Mouse (Mus musculus) liver, embryonic 12.5 days (tissue): ENCODE measurements around the gene Slc6a6. TPM values are rescaled to one million over a fixed set of nuclear protein-coding genes. Genes with fewer than 3 reads are reported as not detected.
A peak's percentile ranks its signal among the peaks of the same experiment; 100 is the strongest.

Source experiments
- ATAC-seq: fragments of 200-750 bp; cut with Nextera tagmentation; 2 replicates; pipeline ENCODE4 v1.8.0; 2017; ENCODE audit warnings: moderate number of reproducible peaks, mild to moderate bottlenecking, moderate library complexity
- H3K27ac ChIP-seq: fragments of 300-500 bp; sonication (generic); 2 replicates; pipeline ENCODE4 v1.5.1; 2016; ENCODE audit warnings: mild to moderate bottlenecking
- H3K27me3 ChIP-seq: fragments of 300-500 bp; sonication (generic); replicated peaks from 2 replicates; pipeline ENCODE4 v1.6.1; 2016; ENCODE audit warnings: mild to moderate bottlenecking, moderate library complexity
- H3K36me3 ChIP-seq: fragments of 300-500 bp; sonication (generic); 2 replicates; pipeline ENCODE4 v1.6.1; 2016; ENCODE audit warnings: mild to moderate bottlenecking, moderate library complexity
- H3K4me1 ChIP-seq: fragments of 300-500 bp; sonication (generic); 2 replicates; pipeline ENCODE4 v1.6.1; 2016
- H3K4me2 ChIP-seq: fragments of 300-500 bp; sonication (generic); 2 replicates; pipeline ENCODE4 v1.6.1; 2016; ENCODE audit warnings: mild to moderate bottlenecking, moderate library complexity
- H3K4me3 ChIP-seq: fragments of 300-500 bp; sonication (generic); 2 replicates; pipeline ENCODE4 v1.5.1; 2016; ENCODE audit warnings: mild to moderate bottlenecking, moderate library complexity
- H3K9ac ChIP-seq: fragments of 300-500 bp; sonication (generic); 2 replicates; pipeline ENCODE4 v1.6.1; 2016; ENCODE audit warnings: mild to moderate bottlenecking, moderate library complexity
- H3K9me3 ChIP-seq: fragments of 300-500 bp; sonication (generic); replicated peaks from 2 replicates; pipeline ENCODE4 v1.6.1; 2016; ENCODE audit warnings: mild to moderate bottlenecking, moderate library complexity
- WGBS: fragments of 180-500 bp; shearing (Covaris S2); methylation state at CpG from one replicate; pipeline ENCODE4 v1.1.7; 2016; ENCODE audit not compliant: insufficient replicate concordance; 5-methylcytosine and 5-hydroxymethylcytosine counted together
- polyA plus RNA-seq: library from polyadenylated mRNA; unstranded; fragments of >200 nt; fragmentation: Nextera tagmentation; extraction: Ambion mirVana; gene quantifications from 2 replicates; pipeline ENCODE4 v1.2.1, GENCODE M21; 2016

Slc6a6 gene
- polyA plus RNA-seq, 1 experiment from 2014 or later, result 24.9 TPM

DNA sequence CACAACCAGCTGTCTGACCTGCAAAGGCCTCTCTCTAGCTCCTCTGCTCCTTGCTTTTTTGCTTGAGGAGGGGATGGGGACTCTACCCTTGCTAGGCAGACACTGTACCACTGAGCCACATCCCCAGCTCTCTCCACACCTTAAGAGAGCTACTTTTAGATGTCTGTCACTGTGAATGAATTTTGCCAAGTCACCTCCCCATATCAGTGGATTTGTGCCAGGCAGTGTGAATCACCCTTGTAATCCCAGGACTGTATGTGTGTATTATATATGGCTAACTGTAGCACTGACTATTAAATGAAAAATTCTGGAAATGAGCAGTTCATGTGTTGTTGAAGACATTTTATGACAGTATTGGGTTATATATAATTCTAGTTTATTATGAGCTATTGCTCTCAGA, 5.4 kb downstream of the Slc6a6 start:
- H3K4me3 ChIP-seq, result no peak overlapping the region
- peaks cover 22% of the 10 kb centered on the region for H3K36me3 ChIP-seq
- H3K27me3 ChIP-seq, result no peaks in the 10 kb centered on the region
- H3K27ac ChIP-seq, result peak overlapping the region; percentile 39; the same call in 1 of the 2 replicates
- H3K9me3 ChIP-seq, result no peaks in the 10 kb centered on the region
- ATAC-seq, result no peak
- no peak overlapping the region for H3K4me2 ChIP-seq
- H3K4me1 ChIP-seq, result peaks cover 64% of the 10 kb centered on the region
- peak overlapping the region; percentile 29; the same call in 1 of the 2 replicates for H3K9ac ChIP-seq

DNA sequence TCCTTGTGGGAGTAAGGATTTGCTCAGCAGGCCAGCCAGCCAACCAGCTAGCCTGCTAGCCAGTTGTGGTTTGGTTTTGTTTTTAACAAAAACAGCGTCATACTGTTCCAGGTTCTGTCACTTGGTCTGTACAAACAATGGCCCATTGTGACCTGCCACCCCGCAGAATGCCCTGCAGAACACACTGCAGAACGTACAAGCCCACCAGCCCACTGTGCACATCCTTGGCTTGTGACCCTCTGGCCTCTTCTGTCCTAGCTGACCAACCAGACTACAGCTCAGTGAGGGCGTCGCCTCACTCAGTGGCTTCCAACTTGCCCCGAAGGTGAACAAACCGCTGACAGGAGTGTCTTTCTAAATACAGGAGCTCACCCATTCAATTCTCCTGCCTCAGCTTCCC, 6.4 kb downstream of the Slc6a6 start:
- Histone ChIP-seq H3K27ac (no peak overlapping the region), H3K4me2 (no peak overlapping the region), H3K9ac (no peak overlapping the region), H3K36me3 (peaks cover 22% of the 10 kb centered on the region), H3K4me1 (peaks cover 65% of the 10 kb centered on the region), H3K27me3 (no peaks in the 10 kb centered on the region), H3K9me3 (no peaks in the 10 kb centered on the region), H3K4me3 (no peak overlapping the region)
- ATAC-seq, result no peak
- whole genome bisulfite sequencing, result 78% methylated on average over 7 of the region's 7 CpGs

DNA sequence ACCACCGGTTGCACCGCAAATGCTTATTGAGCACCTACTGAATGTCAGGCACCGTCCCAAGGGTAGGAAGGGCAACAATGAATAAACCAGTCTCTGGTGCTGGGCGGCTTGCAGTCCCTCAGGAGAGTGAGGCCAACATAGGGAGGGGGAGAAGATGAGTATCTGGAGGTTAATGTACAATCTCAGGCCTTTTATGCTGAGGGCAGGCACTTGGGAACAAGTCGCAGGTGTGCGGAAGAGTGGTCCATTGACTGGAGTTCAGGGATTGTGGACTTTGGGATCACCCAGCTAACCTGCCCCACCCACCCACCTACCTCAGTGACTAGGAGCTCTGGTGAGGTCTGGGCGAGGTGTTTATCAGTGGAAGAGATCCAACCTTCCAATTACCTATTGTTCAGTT, 6.8 kb downstream of the Slc6a6 start:
- no peak overlapping the region for H3K27ac ChIP-seq
- peaks cover 22% of the 10 kb centered on the region for H3K36me3 ChIP-seq
- no peak overlapping the region for H3K9ac ChIP-seq
- H3K9me3 ChIP-seq, result no peaks in the 10 kb centered on the region
- no peaks in the 10 kb centered on the region for H3K27me3 ChIP-seq
- no peak overlapping the region for H3K4me3 ChIP-seq
- ATAC-seq, result no peak
- peaks cover 61% of the 10 kb centered on the region for H3K4me1 ChIP-seq
- H3K4me2 ChIP-seq, result no peak overlapping the region
- 71% methylated on average over 7 of the region's 7 CpGs for WGBS

DNA sequence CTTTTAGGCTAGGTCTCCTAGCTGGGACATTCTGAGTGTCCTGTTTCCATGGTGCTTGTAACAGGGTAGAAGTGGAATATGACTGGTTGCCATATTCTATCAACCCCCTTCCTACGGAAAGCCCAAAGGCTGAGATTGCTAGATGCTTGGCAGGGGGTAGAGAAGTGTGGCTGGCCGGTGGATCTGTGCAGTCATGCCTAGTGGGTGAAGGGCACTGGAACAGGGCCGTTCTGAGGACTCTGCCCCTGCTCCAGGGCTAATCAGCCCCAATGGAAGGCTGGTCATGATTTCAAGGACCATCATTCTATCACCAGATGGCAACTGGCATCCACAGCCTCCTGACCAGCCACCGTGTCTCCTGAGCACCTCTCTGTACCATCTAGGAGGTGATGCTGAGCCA, 7.7 kb downstream of the Slc6a6 start:
- no peak for ATAC-seq

DNA sequence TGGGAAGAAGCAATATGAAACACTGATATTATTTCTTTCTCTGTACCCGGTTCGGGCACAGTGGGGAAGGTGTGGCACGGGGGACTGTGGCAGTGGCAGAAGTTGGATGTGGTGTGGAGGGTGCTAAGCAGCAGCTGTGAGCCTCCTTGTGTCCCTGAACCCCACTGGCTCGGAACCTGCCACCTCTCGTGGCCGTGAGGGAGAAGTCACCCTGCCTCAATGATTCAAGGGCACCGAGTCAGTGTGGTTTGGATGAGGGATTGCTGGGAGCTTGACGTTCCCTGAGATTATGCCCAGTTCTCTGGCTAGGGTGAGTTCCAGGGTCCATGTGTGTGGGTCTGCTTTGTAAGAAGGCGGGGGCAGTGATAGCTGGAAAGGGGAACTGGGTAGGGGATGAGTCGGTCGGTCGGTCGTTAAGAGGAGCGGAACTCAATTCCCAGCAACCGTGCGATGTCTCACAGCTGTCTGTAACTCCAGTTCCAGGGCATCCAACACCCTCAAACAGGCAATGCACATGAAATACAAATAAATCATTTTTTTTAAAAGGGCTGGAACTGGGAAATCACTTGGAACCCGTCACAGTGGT, 9.5 kb downstream of the Slc6a6 start:
- no peak overlapping the region for H3K27ac ChIP-seq
- H3K4me2 ChIP-seq, result no peak overlapping the region
- H3K9me3 ChIP-seq, result no peaks in the 10 kb centered on the region
- no peak overlapping the region for H3K9ac ChIP-seq
- no peak overlapping the region for H3K4me3 ChIP-seq
- peaks cover 41% of the 10 kb centered on the region for H3K4me1 ChIP-seq
- H3K36me3 ChIP-seq, result peaks cover 22% of the 10 kb centered on the region
- ATAC-seq, result no peak
- 70% methylated on average over 17 of the region's 17 CpGs for WGBS
- H3K27me3 ChIP-seq, result no peaks in the 10 kb centered on the region

More for the DNA sequence above, 7.7 kb downstream of the Slc6a6 start:
- H3K4me2 ChIP-seq, result no peak overlapping the region
- H3K4me3 ChIP-seq, result no peak overlapping the region
- H3K9ac ChIP-seq, result no peak overlapping the region
- H3K9me3 ChIP-seq, result no peaks in the 10 kb centered on the region
- peaks cover 22% of the 10 kb centered on the region for H3K36me3 ChIP-seq
- H3K27me3 ChIP-seq, result no peaks in the 10 kb centered on the region
- WGBS, result 77% methylated on average over 4 of the region's 4 CpGs
- no peak overlapping the region for H3K27ac ChIP-seq
- H3K4me1 ChIP-seq, result peaks cover 51% of the 10 kb centered on the region

DNA sequence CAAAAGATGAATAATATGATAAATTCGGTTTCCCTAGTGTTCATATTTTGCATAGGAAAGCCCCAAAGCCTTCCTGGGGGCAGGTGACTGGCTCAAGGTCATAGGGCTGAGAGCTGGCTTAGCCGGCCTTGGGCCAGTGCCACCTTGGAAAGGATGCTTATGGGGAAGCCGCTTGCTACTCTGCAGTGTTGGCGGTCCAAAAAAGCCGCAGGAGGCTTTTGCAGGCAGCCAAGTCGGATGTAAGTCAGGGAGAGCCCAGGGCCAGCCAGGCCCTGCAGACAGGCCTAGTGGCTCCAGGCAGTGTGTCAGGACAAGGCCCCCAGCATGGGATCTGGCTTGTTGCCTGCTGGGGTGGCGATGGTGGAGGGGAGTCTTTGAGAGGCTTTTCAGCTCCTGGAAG, 10.8 kb downstream of the Slc6a6 start:
- H3K36me3 ChIP-seq, result peaks cover 25% of the 10 kb centered on the region
- H3K4me1 ChIP-seq, result peaks cover 44% of the 10 kb centered on the region
- no peak overlapping the region for H3K4me2 ChIP-seq
- ATAC-seq, result no peak
- WGBS, result 75% methylated on average over 7 of the region's 7 CpGs
- H3K9me3 ChIP-seq, result no peaks in the 10 kb centered on the region
- no peak overlapping the region for H3K9ac ChIP-seq
- no peaks in the 10 kb centered on the region for H3K27me3 ChIP-seq
- H3K4me3 ChIP-seq, result no peak overlapping the region
- H3K27ac ChIP-seq, result no peak overlapping the region

DNA sequence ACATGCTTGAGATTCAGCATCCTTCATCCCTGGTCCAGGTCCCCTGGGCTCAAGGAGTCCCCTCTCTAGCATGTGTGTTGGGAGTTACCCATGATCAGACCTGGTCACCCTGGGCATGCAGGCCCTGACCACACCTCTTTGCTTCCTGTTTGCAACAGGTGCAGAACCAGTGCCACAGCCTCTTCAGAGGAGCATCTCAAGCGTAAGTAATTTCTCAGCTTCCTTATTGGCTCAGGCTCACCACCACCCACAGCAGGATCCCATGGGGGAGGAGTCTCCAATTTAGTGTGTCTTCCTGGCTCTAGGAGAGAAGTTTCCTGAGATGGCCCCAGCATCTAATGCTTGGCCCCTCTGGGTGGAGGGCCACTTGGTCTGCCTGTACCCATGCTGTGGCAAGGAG, 15.0 kb downstream of the Slc6a6 start:
- H3K4me1 ChIP-seq, result peaks cover 52% of the 10 kb centered on the region
- WGBS, result 79% methylated on average over 1 of the region's 1 CpGs

DNA sequence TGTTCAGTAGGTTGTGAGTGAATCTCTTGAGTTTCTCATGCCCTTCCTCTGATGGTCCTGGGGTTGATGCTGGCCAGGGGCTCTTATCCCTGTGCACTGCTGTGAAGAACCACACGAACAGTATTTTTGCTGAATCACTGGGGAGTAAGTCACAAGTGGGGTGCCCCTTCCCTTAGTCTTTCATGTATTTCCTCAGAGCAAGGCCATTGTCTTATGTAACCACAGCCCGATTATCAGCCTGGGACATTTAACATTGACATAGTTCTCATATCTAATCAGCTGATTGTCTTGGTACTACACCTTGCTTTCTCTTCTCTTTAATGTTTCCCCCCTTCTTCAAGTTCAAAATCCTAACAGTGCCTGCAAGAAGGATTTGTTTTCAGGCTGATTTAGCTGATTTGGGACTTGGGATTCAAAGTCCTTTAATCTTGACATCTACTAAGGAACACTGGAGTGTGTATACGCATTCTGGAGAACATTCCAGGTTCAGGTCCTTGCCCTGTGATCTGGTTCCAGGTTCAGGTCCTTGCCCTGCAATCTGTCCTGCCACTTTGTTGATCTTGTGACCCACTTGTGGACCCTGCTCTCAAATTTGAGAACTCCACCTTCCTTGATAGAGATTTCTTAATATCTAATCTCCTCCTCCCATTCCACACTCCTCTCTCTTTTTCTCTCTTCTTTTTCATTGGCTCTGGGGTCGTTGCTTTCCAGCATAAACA, 15.8 kb downstream of the Slc6a6 start:
- no peak overlapping the region for H3K9ac ChIP-seq
- no peak overlapping the region for H3K27ac ChIP-seq
- 58% methylated on average over 4 of the region's 4 CpGs for WGBS
- no peak overlapping the region for H3K4me3 ChIP-seq
- H3K27me3 ChIP-seq, result no peaks in the 10 kb centered on the region
- no peak for ATAC-seq
- peaks cover 48% of the 10 kb centered on the region for H3K4me1 ChIP-seq
- H3K9me3 ChIP-seq, result no peaks in the 10 kb centered on the region
- H3K4me2 ChIP-seq, result no peak overlapping the region
- H3K36me3 ChIP-seq, result peaks cover 38% of the 10 kb centered on the region

More for the DNA sequence above, 15.0 kb downstream of the Slc6a6 start:
- ATAC-seq, result no peak
- Histone ChIP-seq H3K4me2 (no peak overlapping the region), H3K9me3 (no peaks in the 10 kb centered on the region), H3K36me3 (peaks cover 33% of the 10 kb centered on the region), H3K4me3 (no peak overlapping the region), H3K27me3 (no peaks in the 10 kb centered on the region), H3K27ac (no peak overlapping the region), H3K9ac (no peak overlapping the region)

DNA sequence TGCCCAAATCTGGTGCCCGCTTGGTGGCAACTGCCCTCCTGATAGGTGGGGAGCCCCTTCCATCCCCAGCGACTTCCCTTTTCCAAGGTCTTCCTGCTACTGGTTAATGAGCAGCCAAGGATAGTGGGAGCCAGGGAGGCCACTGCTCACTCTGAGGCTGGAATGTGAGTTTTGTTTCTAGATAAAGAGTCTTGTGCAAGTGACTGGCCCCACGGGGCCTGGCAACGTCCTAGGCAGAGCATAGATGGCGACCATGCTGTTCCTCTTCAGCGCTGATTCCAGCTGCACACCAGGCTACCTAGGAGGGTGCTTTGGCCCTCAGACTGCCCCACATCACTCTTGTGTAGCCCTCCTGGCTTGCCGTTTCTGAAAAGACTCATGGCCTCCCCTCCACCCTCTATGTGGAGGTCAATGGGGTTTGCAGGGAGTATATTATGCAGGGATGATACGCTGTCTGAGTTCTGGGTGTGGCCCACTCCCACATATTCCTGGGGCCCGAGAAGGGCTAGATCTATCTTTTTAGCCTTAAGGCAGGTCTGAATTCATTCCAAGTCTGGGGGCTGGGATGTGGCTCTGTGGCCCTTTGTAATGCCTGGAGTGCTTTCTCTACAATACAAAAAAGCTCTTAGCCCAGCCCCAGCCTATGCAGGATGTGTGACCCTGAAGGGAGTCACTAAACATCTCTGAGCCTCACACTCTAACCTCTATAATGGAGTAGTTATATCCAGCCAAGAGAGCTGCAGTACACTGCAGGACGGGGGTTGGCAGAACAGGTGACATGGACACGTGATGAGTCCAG, 17.2 kb downstream of the Slc6a6 start:
- H3K9ac ChIP-seq, result no peak overlapping the region
- 71% methylated on average over 11 of the region's 11 CpGs for WGBS
- peak; percentile 44 for ATAC-seq

DNA sequence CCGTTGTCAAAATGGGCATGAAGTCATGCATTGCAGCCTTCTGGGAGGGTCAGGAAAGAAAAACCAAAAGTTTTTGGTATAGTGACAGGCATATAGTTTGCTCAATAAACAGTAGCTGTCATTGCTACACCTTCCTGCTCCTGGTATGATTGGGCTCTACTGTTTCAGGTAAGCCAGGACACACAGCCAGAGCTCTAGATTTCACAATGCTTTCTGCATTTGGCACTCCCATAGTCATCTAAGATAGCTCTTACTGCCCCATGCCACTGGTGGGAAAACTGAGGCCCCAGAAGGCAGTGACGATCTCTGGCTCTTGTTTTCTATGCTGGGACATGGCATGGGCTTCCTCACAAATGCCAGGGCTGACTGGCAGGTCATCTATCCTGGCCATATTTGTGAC, 19.6 kb downstream of the Slc6a6 start:
- Histone ChIP-seq H3K27me3 (no peaks in the 10 kb centered on the region), H3K27ac (no peak overlapping the region), H3K9ac (no peak overlapping the region), H3K4me3 (no peak overlapping the region), H3K36me3 (peaks cover 67% of the 10 kb centered on the region), H3K4me2 (no peak overlapping the region), H3K4me1 (peaks cover 54% of the 10 kb centered on the region), H3K9me3 (no peaks in the 10 kb centered on the region)
- 86% methylated on average over 2 of the region's 2 CpGs for WGBS
- ATAC-seq, result no peak

More for the DNA sequence above, 17.2 kb downstream of the Slc6a6 start:
- Histone ChIP-seq H3K27ac (0 out of 2 replicates have a peak overlapping the region, but pooled peaks have one; percentile 22), H3K9me3 (no peaks in the 10 kb centered on the region), H3K36me3 (peaks cover 46% of the 10 kb centered on the region), H3K4me2 (no peak overlapping the region), H3K4me1 (peaks cover 48% of the 10 kb centered on the region), H3K4me3 (no peak overlapping the region), H3K27me3 (no peaks in the 10 kb centered on the region)

DNA sequence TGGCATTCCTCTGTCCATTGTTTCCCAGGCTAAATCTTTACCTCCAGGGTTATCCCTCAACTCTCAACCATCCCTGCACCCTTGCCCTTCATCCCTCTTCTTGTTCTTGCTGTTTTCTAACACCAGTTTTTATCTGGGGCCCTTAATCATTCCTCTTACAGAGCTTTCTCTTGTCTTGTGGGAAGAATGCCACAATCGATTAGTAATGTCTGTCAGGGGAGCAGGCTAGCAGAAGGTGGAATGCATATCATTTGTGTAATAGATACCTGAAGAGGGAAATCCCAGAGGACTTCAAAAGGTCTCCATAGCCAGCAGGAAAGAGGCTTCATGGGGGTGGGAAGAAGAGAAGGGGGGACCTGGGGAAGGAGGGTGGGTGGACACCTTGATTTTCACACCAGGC, 20.6 kb downstream of the Slc6a6 start:
- Histone ChIP-seq H3K9me3 (no peaks in the 10 kb centered on the region), H3K27ac (no peak overlapping the region), H3K27me3 (no peaks in the 10 kb centered on the region), H3K9ac (no peak overlapping the region), H3K36me3 (peaks cover 70% of the 10 kb centered on the region), H3K4me2 (no peak overlapping the region), H3K4me3 (no peak overlapping the region), H3K4me1 (peaks cover 44% of the 10 kb centered on the region)
- no peak for ATAC-seq
- 56% methylated on average over 1 of the region's 1 CpGs for WGBS

DNA sequence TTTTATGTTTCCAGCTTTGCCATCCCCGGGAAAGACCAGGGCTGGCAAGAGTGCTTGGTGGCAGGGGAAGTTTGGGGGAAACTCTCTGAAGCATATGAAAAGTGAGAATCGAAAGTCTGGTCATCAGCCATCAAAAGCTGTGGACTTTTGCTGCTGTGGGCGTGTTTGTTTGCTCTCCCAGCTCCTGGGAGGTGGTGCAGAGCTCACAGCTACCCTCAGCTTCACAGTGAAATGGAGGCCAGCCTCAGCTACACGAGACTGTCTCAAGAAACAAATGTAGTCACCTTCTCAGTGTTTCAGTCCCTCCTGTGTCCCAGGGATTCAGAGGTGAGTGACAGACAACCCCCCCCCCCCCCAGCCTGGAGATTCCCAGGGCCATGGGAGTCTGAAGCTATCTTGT, 21.8 kb downstream of the Slc6a6 start:
- no peak overlapping the region for H3K9ac ChIP-seq
- H3K27ac ChIP-seq, result peak overlapping the region; percentile 59; the same call in 1 of the 2 replicates
- 56% methylated on average over 4 of the region's 4 CpGs for WGBS
- peaks cover 35% of the 10 kb centered on the region for H3K4me1 ChIP-seq
- no peak for ATAC-seq
- H3K36me3 ChIP-seq, result peaks cover 65% of the 10 kb centered on the region
- no peaks in the 10 kb centered on the region for H3K9me3 ChIP-seq
- H3K4me3 ChIP-seq, result no peak overlapping the region
- H3K27me3 ChIP-seq, result no peaks in the 10 kb centered on the region
- peak overlapping the region; percentile 13; the same call in 1 of the 2 replicates for H3K4me2 ChIP-seq
